Mouse (Mus musculus) MEL (cell line): ENCODE data around the gene Atp6v1b1. TPM values are rescaled to one million over a fixed set of nuclear protein-coding genes. Genes with fewer than 3 reads are reported as not detected.
"Not testable (repeated sequence)": the region's sequence is repeated elsewhere in the genome, so short reads cannot be mapped to it uniquely, and the experiment has no call there.

Source experiments
- DNase-seq: peaks from one replicate; pipeline ENCODE4 v3.0.0; 2011; ENCODE audit warnings: low read depth, low spot score
- H3K27ac ChIP-seq: 2 replicates; pipeline ENCODE4 v1.5.1; 2012; ENCODE audit warnings: low read depth, mild to moderate bottlenecking, control low read depth, low read length, moderate library complexity; ENCODE audit not compliant: control insufficient read depth
- H3K27me3 ChIP-seq, 2 experiments: fragments of 150-350 bp in 1 of 2; sonication (generic) in 1 of 2; 2 replicates each; pipeline ENCODE4 v1.6.1; 2012; ENCODE audit warnings: low read length in 2 of 2, mild to moderate bottlenecking in 2 of 2, improper control_type of control experiment in 1 of 2, moderate library complexity in 1 of 2; ENCODE audit not compliant: insufficient read depth in 2 of 2, control insufficient read depth in 1 of 2
- H3K36me3 ChIP-seq, 2 experiments: 2 replicates each; pipeline ENCODE4 v1.6.1; 2012 to 2014; ENCODE audit warnings: low read length in 2 of 2, improper control_type of control experiment in 1 of 2, inconsistent platforms in 1 of 2, mild to moderate bottlenecking in 1 of 2; ENCODE audit not compliant: insufficient read depth in 2 of 2, control insufficient read depth in 1 of 2
- H3K4me1 ChIP-seq, 2 experiments: fragments of 150-350 bp in 1 of 2; sonication (generic) in 1 of 2; 2 replicates each; pipeline ENCODE4 v1.6.1; 2012; ENCODE audit warnings: low read length in 2 of 2, improper control_type of control experiment in 1 of 2, mild to moderate bottlenecking in 1 of 2; ENCODE audit not compliant: insufficient read depth in 2 of 2, control insufficient read depth in 1 of 2
- H3K4me3 ChIP-seq, 2 experiments: fragments of 150-350 bp in 1 of 2; sonication (generic) in 1 of 2; 2 replicates each; pipeline ENCODE4 v1.5.1; 2012; ENCODE audit warnings: low read depth in 2 of 2, low read length in 2 of 2, mild to moderate bottlenecking in 2 of 2, moderate library complexity in 2 of 2, control low read depth in 1 of 2, improper control_type of control experiment in 1 of 2; ENCODE audit not compliant: control insufficient read depth in 1 of 2, insufficient read depth in 1 of 2
- H3K79me2 ChIP-seq: 2 replicates; pipeline ENCODE4 v1.6.1; 2012; ENCODE audit warnings: mild to moderate bottlenecking, low read length, moderate library complexity; ENCODE audit not compliant: control insufficient read depth, poor library complexity, insufficient read depth
- H3K9ac ChIP-seq: 2 replicates; pipeline ENCODE4 v1.6.1; 2012; ENCODE audit warnings: low read depth, mild to moderate bottlenecking, control low read depth, low read length, moderate library complexity; ENCODE audit not compliant: control insufficient read depth, poor library complexity, severe bottlenecking
- H3K9me3 ChIP-seq: fragments of 150-350 bp; sonication (generic); replicated peaks from 2 replicates; pipeline ENCODE4 v1.6.1; 2012; ENCODE audit warnings: mild to moderate bottlenecking, low read length, improper control_type of control experiment, moderate library complexity; ENCODE audit not compliant: insufficient read depth
- BHLHE40 ChIP-seq: IDR thresholded peaks from 2 replicates; pipeline ENCODE4 v1.6.1; 2012; ENCODE audit warnings: low read depth, mild to moderate bottlenecking, inconsistent platforms, low read length, improper control_type of control experiment, borderline replicate concordance
- CHD1 ChIP-seq: IDR thresholded peaks from 2 replicates; pipeline ENCODE4 v1.6.1; 2012; ENCODE audit warnings: low read depth, mild to moderate bottlenecking, inconsistent platforms, low read length, improper control_type of control experiment
- E2F4 ChIP-seq: IDR thresholded peaks from 2 replicates; pipeline ENCODE4 v1.6.1; 2011; ENCODE audit warnings: low read depth, low read length, improper control_type of control experiment, borderline replicate concordance
- GATA1 ChIP-seq: IDR thresholded peaks from 2 replicates; pipeline ENCODE4 v1.6.1; 2011; ENCODE audit warnings: low read depth, low read length, improper control_type of control experiment
- KAT2A ChIP-seq: conservative IDR thresholded peaks from 2 replicates; pipeline ENCODE4 v1.6.1; 2012; ENCODE audit warnings: low read depth, low read length, improper control_type of control experiment, inconsistent platforms
- MEF2A ChIP-seq: IDR thresholded peaks from 2 replicates; pipeline ENCODE4 v1.6.1; 2014; ENCODE audit warnings: low read depth, mild to moderate bottlenecking, inconsistent platforms, low read length, improper control_type of control experiment; ENCODE audit not compliant: poor library complexity, insufficient replicate concordance, severe bottlenecking; ENCODE audit errors: extremely low read depth
- NELFE ChIP-seq: IDR thresholded peaks from 2 replicates; pipeline ENCODE4 v1.6.1; 2011; ENCODE audit warnings: low read depth, low read length, improper control_type of control experiment
- RAD21 ChIP-seq: IDR thresholded peaks from 2 replicates; pipeline ENCODE4 v1.6.1; 2011; ENCODE audit warnings: mild to moderate bottlenecking, low read depth, low read length, improper control_type of control experiment
- SIN3A ChIP-seq: IDR thresholded peaks from 2 replicates; pipeline ENCODE4 v1.6.1; 2012; ENCODE audit warnings: low read length, improper control_type of control experiment, inconsistent platforms
- SMC3 ChIP-seq: IDR thresholded peaks from 2 replicates; pipeline ENCODE4 v1.6.1; 2011; ENCODE audit warnings: low read depth, low read length, improper control_type of control experiment
- TAL1 ChIP-seq: IDR thresholded peaks from 2 replicates; pipeline ENCODE4 v1.6.1; 2012; ENCODE audit warnings: mild to moderate bottlenecking, inconsistent platforms, low read length, moderate library complexity, mixed read lengths
- ZC3H11A ChIP-seq: IDR thresholded peaks from 2 replicates; pipeline ENCODE4 v1.6.1; 2012; ENCODE audit warnings: low read depth, mild to moderate bottlenecking, inconsistent platforms, low read length, improper control_type of control experiment
- ZKSCAN1 ChIP-seq: IDR thresholded peaks from 2 replicates; pipeline ENCODE4 v1.6.1; 2012; ENCODE audit warnings: low read depth, mild to moderate bottlenecking, inconsistent platforms, low read length, improper control_type of control experiment, moderate library complexity
- ZNF384 ChIP-seq: IDR thresholded peaks from 2 replicates; pipeline ENCODE4 v1.6.1; 2012; ENCODE audit warnings: low read depth, mild to moderate bottlenecking, inconsistent platforms, low read length, improper control_type of control experiment
- polyA plus RNA-seq, 2 experiments: library from polyadenylated mRNA; stranded (reverse) in 1 of 2; unstranded in 1 of 2; fragments of >175 nt in 1 of 2; fragments of >200 nt in 1 of 2; gene quantifications; 2 replicates each; pipeline versions ENCODE4 v1.2.1 to v1.2.4; 2012; ENCODE audit warnings: low replicate concordance in 2 of 2, low read depth in 1 of 2; ENCODE audit not compliant: insufficient read length in 2 of 2, insufficient read depth in 1 of 2, missing spikeins in 1 of 2
- total RNA-seq: library from RNA; depleted of rRNA; stranded (reverse); fragments of 300-350 nt; gene quantifications from 2 replicates; pipeline ENCODE4 v1.2.3, GENCODE M21; 2012

Gene Atp6v1b1
- total and polyA plus RNA-seq, 3 experiments, result 0.08 TPM; not detected in 2

- Histone ChIP-seq H3K9ac (no peak overlapping the region), H3K79me2 (no peaks in the 10 kb centered on the region), H3K9me3 (no peaks in the 10 kb centered on the region), H3K4me3 (no peak overlapping the region), H3K4me1 (peaks cover 1 to 12% of the 10 kb centered on the region in 2 experiments; a peak in 3 of 4 replicates), H3K27me3 (peaks cover 0 to 5% of the 10 kb centered on the region in 2 experiments; a peak in 2 of 4 replicates), H3K36me3 (peaks cover 0 to 12% of the 10 kb centered on the region in 2 experiments; a peak in 2 of 4 replicates), H3K27ac (no peak overlapping the region)
- TF ChIP-seq GATA1, result no peak
- TF ChIP-seq RAD21, result no peak
- TF ChIP-seq MEF2A, result no peak
- no peak for TF ChIP-seq SIN3A
- no peak for TF ChIP-seq SMC3
- DNase-seq, result no peak
Observed at GRCm38 (mm10) chr6:83786426-83786825, 43.6 kb downstream of the Atp6v1b1 start.

DNA sequence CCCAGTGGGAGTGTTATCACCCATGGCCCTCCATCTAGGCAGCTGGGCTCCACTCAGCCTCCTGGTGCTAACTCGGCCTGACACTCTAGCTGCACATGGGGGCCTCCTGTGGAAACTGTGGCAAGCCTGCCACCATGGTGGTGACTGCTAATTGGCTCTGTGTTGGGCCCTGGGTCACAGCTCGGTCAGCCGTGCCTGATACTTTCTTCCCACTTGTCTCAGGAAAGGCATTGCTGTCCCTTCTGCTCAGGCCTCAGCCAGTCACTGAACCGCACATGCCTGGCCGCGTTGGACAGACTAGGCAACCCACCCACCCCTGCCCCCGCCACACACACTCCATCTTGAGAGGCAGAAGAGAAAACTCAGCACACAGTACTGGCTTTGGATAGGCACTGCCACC, 45.8 kb downstream of the Atp6v1b1 start:
- DNase-seq, result no peak
- peaks cover 0 to 5% of the 10 kb centered on the region in 2 experiments; a peak in 2 of 4 replicates for H3K27me3 ChIP-seq
- TF ChIP-seq CHD1 (no peak), ZC3H11A (no peak), ZKSCAN1 (no peak), NELFE (no peak), BHLHE40 (no peak), KAT2A (no peak), GATA1 (no peak), SIN3A (no peak), TAL1 (no peak), E2F4 (no peak)
- H3K27ac ChIP-seq, result no peak overlapping the region
- H3K36me3 ChIP-seq, result peaks cover 0 to 20% of the 10 kb centered on the region in 2 experiments; a peak in 2 of 4 replicates
- no peak overlapping the region for H3K9ac ChIP-seq
- no peaks in the 10 kb centered on the region for H3K79me2 ChIP-seq
- H3K9me3 ChIP-seq, result no peaks in the 10 kb centered on the region
- peaks cover 6 to 18% of the 10 kb centered on the region in 2 experiments for H3K4me1 ChIP-seq
- no peak overlapping the region for H3K4me3 ChIP-seq

DNA sequence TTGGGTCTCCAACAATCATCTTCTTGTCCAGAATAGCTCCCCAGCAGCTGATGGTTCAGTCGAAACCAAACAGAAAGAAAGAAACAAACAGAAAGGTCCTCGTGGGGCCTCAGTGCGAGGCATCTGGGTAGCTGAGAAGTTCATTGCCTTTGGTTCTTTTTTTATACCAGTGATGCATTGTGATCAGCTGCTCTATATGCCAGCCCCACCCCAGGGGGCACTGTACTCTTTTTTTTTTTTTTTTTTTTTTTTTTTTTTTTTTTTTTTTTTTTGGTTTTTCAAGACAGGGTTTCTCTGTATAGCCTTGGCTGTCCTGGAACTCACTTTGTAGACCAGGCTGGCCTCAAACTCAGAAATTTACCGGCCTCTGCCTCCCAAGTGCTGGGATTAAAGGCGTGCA, 47.7 kb downstream of the Atp6v1b1 start:
- not testable (repeated sequence) for H3K9me3 ChIP-seq, H3K27me3 ChIP-seq, H3K4me3 ChIP-seq, DNase-seq, H3K27ac ChIP-seq, H3K79me2 ChIP-seq
- Histone ChIP-seq H3K9ac (peak overlapping the region; percentile 1), H3K36me3 (peaks cover 0 to 20% of the 10 kb centered on the region in 2 experiments; a peak in 2 of 4 replicates), H3K4me1 (peaks cover 6 to 24% of the 10 kb centered on the region in 2 experiments)
- TF ChIP-seq ZNF384, result peak; percentile 84
